Mouse (Mus musculus) heart, embryonic 16.5 days (tissue): ENCODE data around the gene Ccl25. TPM values are rescaled to one million over a fixed set of nuclear protein-coding genes. Genes with fewer than 3 reads are reported as not detected.
"Not testable (repeated sequence)": the region's sequence is repeated elsewhere in the genome, so short reads cannot be mapped to it uniquely, and the experiment has no call there.

Experiments
- ATAC-seq: fragments of 200-750 bp; cut with Nextera tagmentation; replicated peaks from 2 replicates; pipeline ENCODE4 v1.8.0; 2017; ENCODE audit warnings: moderate number of reproducible peaks; ENCODE audit not compliant: insufficient read depth, low FRiP score; ENCODE audit errors: extremely low read depth
- H3K27ac ChIP-seq: fragments of 300-500 bp; sonication (generic); 2 replicates; pipeline ENCODE4 v1.5.1; 2014; ENCODE audit warnings: mild to moderate bottlenecking, low read length, control low read depth, moderate library complexity
- H3K27me3 ChIP-seq: fragments of 300-500 bp; sonication (generic); 2 replicates; pipeline ENCODE4 v1.6.1; 2014; ENCODE audit warnings: low read length, mixed read lengths; ENCODE audit not compliant: control insufficient read depth, insufficient read depth
- H3K36me3 ChIP-seq: fragments of 300-500 bp; sonication (generic); 2 replicates; pipeline ENCODE4 v1.6.1; 2014; ENCODE audit not compliant: control insufficient read depth, insufficient read depth
- H3K4me1 ChIP-seq: fragments of 300-500 bp; sonication (generic); 2 replicates; pipeline ENCODE4 v1.6.1; 2014; ENCODE audit warnings: low read length, mixed read lengths; ENCODE audit not compliant: control insufficient read depth, insufficient read depth
- H3K4me2 ChIP-seq: fragments of 300-500 bp; sonication (generic); 2 replicates; pipeline ENCODE4 v1.6.1; 2014; ENCODE audit warnings: low read depth, mild to moderate bottlenecking, control low read depth, low read length
- H3K4me3 ChIP-seq: fragments of 300-500 bp; sonication (generic); 2 replicates; pipeline ENCODE4 v1.5.1; 2014; ENCODE audit warnings: mild to moderate bottlenecking, control low read depth, low read length
- H3K9ac ChIP-seq: fragments of 300-500 bp; sonication (generic); 2 replicates; pipeline ENCODE4 v1.6.1; 2014; ENCODE audit warnings: low read length, control low read depth
- H3K9me3 ChIP-seq: fragments of 300-500 bp; sonication (generic); replicated peaks from 2 replicates; pipeline ENCODE4 v1.6.1; 2016; ENCODE audit warnings: low read length; ENCODE audit not compliant: control insufficient read depth
- WGBS: fragments of 180-500 bp; shearing (Covaris S2); extraction: QIAGEN DNeasy Blood & Tissue Kit; methylation state at CpG from one replicate; pipeline ENCODE4 v1.1.7; 2014; 5-methylcytosine and 5-hydroxymethylcytosine counted together
- polyA plus RNA-seq: library from polyadenylated mRNA; unstranded; fragments of >200 nt; fragmentation: Nextera tagmentation; extraction: Ambion mirVana; gene quantifications from 2 replicates; pipeline ENCODE4 v1.2.1, GENCODE M21; 2015

The Ccl25 gene
- polyA plus RNA-seq, 1 experiment from 2014 or later = 79.9 TPM

DNA sequence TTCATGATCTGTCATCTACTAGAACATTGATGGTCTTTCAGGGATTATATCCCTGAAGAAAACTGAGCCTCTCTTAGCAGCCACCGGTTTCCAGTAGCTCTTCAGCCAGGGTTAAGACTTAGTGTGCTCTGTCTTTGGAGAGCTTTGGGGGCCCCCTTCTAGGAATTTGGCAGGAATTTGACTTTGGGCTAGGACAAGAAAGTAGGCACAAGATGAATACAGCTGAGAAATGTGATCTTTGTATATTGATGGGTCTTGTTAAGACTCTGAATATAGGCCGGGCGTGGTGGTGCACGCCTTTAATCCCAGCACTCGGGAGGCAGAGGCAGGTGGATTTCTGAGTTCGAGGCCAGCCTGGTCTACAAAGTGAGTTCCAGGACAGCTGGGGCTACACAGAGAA is 27.6 kb downstream of the Ccl25 start:
- not testable (repeated sequence) for H3K4me3 ChIP-seq, H3K27me3 ChIP-seq, H3K4me2 ChIP-seq, H3K36me3 ChIP-seq, H3K9ac ChIP-seq, H3K4me1 ChIP-seq, H3K27ac ChIP-seq, ATAC-seq, H3K9me3 ChIP-seq
- WGBS = 93% methylated on average over 6 of the region's 6 CpGs

DNA sequence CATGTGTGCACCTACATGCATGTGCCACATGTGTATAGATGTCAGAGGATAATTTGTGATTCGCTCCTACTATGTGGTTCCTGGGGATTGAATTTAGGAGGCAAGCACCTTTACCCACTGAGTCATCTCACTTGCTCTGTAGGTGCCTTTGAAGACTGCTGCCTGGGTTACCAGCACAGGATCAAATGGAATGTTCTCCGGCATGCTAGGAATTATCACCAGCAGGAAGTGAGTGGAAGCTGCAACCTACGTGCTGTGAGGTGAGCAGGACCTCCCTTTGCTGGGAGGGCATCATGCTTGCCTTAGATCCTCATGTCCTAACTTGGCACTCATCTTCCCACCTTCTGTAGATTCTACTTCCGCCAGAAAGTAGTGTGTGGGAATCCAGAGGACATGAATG is 28.7 kb downstream of the Ccl25 start:
- H3K36me3 ChIP-seq = no peaks in the 10 kb centered on the region
- no peak overlapping the region for H3K4me2 ChIP-seq
- no peaks in the 10 kb centered on the region for H3K27me3 ChIP-seq
- no peaks in the 10 kb centered on the region for H3K4me1 ChIP-seq
- no peak overlapping the region for H3K4me3 ChIP-seq
- ATAC-seq = no peak
- no peak overlapping the region for H3K27ac ChIP-seq
- H3K9me3 ChIP-seq = no peaks in the 10 kb centered on the region
- no peak overlapping the region for H3K9ac ChIP-seq
- 68% methylated on average over 4 of the region's 4 CpGs for WGBS

DNA sequence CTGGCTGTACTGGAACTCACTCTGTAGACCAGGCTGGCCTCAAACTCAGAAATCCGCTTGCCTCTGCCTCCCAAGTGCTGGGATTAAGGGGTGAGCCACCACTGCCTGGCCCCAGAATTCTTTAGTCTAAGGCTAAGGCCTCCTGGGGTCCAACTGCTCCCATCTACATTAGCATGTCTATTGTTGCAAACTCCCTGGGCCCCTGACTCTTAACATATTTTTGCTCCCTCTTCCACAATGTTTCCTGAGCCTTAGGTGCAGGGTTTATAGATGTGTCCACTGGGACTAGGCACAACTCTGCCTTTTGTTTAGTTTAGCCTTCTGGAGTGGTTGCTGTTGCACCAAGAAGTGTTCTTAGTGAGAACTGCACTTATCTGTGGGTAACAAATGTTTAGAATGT is 29.5 kb downstream of the Ccl25 start:
- no peaks in the 10 kb centered on the region for H3K36me3 ChIP-seq
- no peaks in the 10 kb centered on the region for H3K9me3 ChIP-seq
- no peak overlapping the region for H3K4me2 ChIP-seq
- no peak overlapping the region for H3K27ac ChIP-seq
- ATAC-seq = no peak
- WGBS = 78% methylated on average over 1 of the region's 1 CpGs
- no peak overlapping the region for H3K9ac ChIP-seq
- no peaks in the 10 kb centered on the region for H3K27me3 ChIP-seq
- no peaks in the 10 kb centered on the region for H3K4me1 ChIP-seq
- H3K4me3 ChIP-seq = no peak overlapping the region

DNA sequence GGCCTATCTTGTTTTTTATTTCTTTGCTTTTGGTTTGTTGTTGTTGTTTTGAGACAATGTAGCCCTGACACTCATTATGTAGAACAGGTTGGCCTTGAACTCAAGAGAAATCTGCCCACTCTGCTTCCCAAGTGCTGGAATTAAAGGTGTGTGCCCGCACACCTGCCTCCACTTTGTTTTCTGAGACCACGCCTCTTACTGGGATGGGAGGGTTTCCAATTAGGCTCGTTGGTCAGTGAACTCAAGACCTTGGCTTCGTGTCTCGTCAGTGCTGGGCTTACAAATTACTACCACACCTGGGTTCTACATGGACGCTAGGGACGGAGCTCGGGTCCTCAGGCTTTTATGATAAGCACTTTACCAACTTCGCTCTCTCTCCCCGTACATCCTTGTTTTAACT is 30.4 kb downstream of the Ccl25 start:
- Histone ChIP-seq H3K4me2 (no peak overlapping the region), H3K36me3 (no peaks in the 10 kb centered on the region), H3K9me3 (no peaks in the 10 kb centered on the region), H3K27ac (no peak overlapping the region), H3K4me1 (no peaks in the 10 kb centered on the region), H3K27me3 (no peaks in the 10 kb centered on the region), H3K4me3 (no peak overlapping the region), H3K9ac (no peak overlapping the region)
- WGBS = 90% methylated on average over 10 of the region's 10 CpGs
- no peak for ATAC-seq

DNA sequence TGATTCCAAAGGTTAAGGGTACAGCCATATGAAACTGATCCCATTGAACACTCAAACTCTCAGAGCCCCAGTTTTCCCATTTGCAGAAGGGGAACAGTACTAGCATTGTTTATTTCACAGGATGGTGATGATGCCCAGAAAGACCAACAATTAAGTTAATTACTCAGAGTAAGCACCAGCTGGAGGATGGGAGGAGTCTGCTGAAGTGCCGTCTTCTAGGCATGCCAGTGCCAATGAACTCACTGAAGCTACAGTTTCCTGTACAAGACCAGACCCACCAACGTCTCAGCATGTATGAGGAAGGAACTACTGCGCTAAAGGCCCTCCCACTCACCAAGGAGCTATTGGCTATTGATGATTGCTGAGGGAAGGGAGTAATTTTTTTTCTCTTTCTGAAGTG is 34.4 kb downstream of the Ccl25 start:
- Histone ChIP-seq H3K9me3 (no peaks in the 10 kb centered on the region), H3K4me3 (no peak overlapping the region), H3K4me2 (no peak overlapping the region), H3K9ac (no peak overlapping the region), H3K27me3 (no peaks in the 10 kb centered on the region), H3K27ac (no peak overlapping the region), H3K36me3 (no peaks in the 10 kb centered on the region), H3K4me1 (no peaks in the 10 kb centered on the region)
- WGBS = 65% methylated on average over 3 of the region's 3 CpGs
- ATAC-seq = no peak

DNA sequence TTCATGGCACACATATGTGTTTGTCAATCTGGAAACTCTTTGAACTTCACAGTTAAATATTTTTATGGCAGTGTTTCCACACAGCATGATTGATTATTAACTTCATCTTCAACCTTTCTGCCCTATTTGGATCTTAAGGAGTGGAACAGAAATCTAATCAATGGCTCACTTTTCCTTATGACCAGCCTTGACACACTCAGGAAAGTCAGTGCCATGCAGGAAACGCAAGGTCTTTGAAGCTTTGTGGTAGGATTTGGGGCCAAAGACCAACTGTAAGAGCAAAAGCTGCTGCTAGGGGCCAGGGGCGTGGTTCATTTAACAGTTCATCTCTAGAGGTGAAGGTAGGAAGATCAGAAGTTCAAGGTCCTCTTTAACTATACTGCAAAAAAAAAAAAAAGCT is 35.9 kb downstream of the Ccl25 start:
- no peaks in the 10 kb centered on the region for H3K4me1 ChIP-seq
- H3K27me3 ChIP-seq = no peaks in the 10 kb centered on the region
- H3K9ac ChIP-seq = no peak overlapping the region
- no peaks in the 10 kb centered on the region for H3K36me3 ChIP-seq
- H3K4me2 ChIP-seq = no peak overlapping the region
- no peak for ATAC-seq
- H3K27ac ChIP-seq = no peak overlapping the region
- 83% methylated on average over 2 of the region's 2 CpGs for WGBS
- no peaks in the 10 kb centered on the region for H3K9me3 ChIP-seq
- H3K4me3 ChIP-seq = no peak overlapping the region

DNA sequence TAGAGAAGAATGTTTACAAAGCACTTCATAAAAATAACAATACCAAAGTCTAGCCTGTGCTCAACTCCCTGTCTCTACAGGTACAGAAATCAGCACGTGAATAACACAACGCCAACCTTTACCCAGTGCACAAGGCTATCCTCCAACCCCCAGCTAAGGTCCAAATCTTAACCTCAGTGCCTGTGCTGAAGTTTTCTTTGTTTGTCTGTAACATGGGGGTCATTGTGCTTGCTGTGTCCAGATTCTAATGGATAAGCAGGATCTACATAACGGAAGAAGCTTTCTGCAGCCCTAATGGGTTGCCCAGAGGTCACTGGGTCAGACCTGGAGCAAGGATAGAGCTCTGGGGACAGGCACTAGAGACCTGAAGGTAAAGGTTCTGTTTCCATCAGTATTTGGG is 41.2 kb downstream of the Ccl25 start:
- Histone ChIP-seq H3K4me2 (no peak overlapping the region), H3K36me3 (no peaks in the 10 kb centered on the region), H3K9ac (no peak overlapping the region), H3K9me3 (0 out of 2 replicates have a peak, but pooled peaks cover 3% of the 10 kb centered on the region), H3K27ac (no peak overlapping the region), H3K4me3 (no peak overlapping the region), H3K4me1 (no peaks in the 10 kb centered on the region), H3K27me3 (no peaks in the 10 kb centered on the region)
- 91% methylated on average over 3 of the region's 3 CpGs for WGBS
- ATAC-seq = no peak

DNA sequence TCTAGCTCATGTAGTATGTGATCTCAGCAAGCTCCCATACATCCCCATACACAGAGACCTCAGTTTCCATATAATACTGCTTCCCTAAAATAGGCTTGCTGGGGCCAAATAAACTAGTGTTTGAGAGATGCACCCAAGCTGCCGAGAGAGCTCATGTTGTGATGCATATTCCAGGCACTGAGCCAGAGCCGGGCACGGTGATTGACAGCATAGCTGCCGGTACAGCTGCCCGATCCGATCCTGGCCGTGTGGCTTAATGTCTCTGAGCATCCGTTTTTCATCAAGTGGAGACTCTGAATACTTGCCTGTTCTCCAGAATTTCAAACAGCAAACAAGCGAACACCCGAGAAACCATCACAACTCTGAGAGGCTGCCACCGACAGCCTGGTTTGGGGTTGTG is 42.8 kb downstream of the Ccl25 start:
- no peaks in the 10 kb centered on the region for H3K4me1 ChIP-seq
- H3K4me2 ChIP-seq = no peak overlapping the region
- no peaks in the 10 kb centered on the region for H3K27me3 ChIP-seq
- WGBS = 62% methylated on average over 11 of the region's 11 CpGs
- no peaks in the 10 kb centered on the region for H3K36me3 ChIP-seq
- no peak overlapping the region for H3K27ac ChIP-seq
- H3K9me3 ChIP-seq = 0 out of 2 replicates have a peak, but pooled peaks cover 3% of the 10 kb centered on the region
- H3K9ac ChIP-seq = no peak overlapping the region
- no peak for ATAC-seq
- H3K4me3 ChIP-seq = no peak overlapping the region

DNA sequence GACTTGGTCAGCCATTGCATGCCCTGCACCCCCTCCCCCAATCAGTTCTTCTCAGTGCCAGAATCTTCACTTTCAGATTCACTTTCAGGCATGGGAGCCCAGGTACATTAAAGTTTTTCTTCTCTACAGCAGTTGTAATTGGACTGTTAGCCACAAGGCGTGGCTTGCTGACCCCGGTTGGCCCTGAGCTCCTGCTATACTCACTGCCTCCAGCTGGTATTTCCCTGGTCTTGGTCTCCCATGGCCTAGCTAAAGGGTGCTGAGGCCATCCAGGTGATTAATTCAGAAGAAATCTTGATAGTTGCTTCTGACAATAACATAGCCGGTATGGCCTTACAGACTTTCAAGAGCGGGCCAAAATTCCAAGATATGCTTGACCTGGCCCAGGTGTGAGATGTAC is 43.5 kb downstream of the Ccl25 start:
- H3K9me3 ChIP-seq = 0 out of 2 replicates have a peak, but pooled peaks cover 3% of the 10 kb centered on the region
- no peaks in the 10 kb centered on the region for H3K27me3 ChIP-seq
- WGBS = 80% methylated on average over 4 of the region's 4 CpGs
- no peak overlapping the region for H3K4me2 ChIP-seq
- no peak overlapping the region for H3K9ac ChIP-seq
- H3K4me3 ChIP-seq = no peak overlapping the region
- ATAC-seq = no peak
- H3K36me3 ChIP-seq = no peaks in the 10 kb centered on the region
- no peak overlapping the region for H3K27ac ChIP-seq
- no peaks in the 10 kb centered on the region for H3K4me1 ChIP-seq

DNA sequence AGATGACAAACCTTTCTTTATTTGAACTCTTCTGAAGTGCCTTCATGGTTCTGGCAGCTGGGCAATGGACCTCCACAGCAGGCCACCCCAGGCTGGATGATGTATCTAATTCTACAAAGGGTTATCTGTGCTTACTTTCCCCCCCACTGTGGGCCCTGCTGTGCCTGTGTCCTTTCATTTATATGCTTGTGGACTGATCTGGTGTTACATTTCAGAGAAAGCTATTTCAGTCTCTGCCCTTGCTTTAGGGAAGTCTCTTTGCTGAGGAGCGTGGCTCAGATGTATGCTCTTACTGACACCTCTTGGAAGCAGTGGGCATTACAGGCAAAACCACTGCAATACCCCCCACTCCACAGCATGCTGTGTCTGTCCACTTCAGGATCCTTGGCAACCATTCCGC is 45.1 kb downstream of the Ccl25 start:
- Histone ChIP-seq H3K9ac (no peak overlapping the region), H3K4me3 (no peak overlapping the region), H3K4me1 (no peaks in the 10 kb centered on the region), H3K9me3 (0 out of 2 replicates have a peak, but pooled peaks cover 3% of the 10 kb centered on the region), H3K27ac (peak overlapping the region; percentile 54), H3K36me3 (no peaks in the 10 kb centered on the region), H3K4me2 (no peak overlapping the region), H3K27me3 (no peaks in the 10 kb centered on the region)
- 22% methylated on average over 2 of the region's 2 CpGs for WGBS
- ATAC-seq = peak; percentile 72
